Mouse (Mus musculus): ENCODE results near the gene Ctnnbl1.

- no peak for TF ChIP-seq CTCF (IDR thresholded peaks at IDR 0.05; ENCODE audit: low read depth)
- no peak for TF ChIP-seq EP300 (IDR thresholded peaks at IDR 0.05; ENCODE audit: low read depth)
Measured at GRCm38 (mm10) chr2:157724574-157724914, 12.7 kb upstream of the Ctnnbl1 start.

Data from heart, postnatal 0 days (tissue).